Mouse (Mus musculus) liver, adult 2 months (tissue): Measurements from ENCODE around the gene Chd5. TPM values are rescaled to one million over a fixed set of nuclear protein-coding genes. Genes with fewer than 3 reads are reported as not detected.
A peak's percentile ranks its signal among the peaks of the same experiment; 100 is the strongest.

Experiments used
- DNase-seq: peaks from one replicate; pipeline ENCODE4 v3.0.0-alpha.2; 2011; ENCODE audit warnings: low read depth, low spot score; ENCODE audit errors: extremely low read depth
- H3K27ac ChIP-seq: fragments of 200-500 bp; replicated peaks from 2 replicates; pipeline ENCODE4 v1.5.1; 2012; ENCODE audit warnings: low read depth, mild to moderate bottlenecking, control low read depth, inconsistent platforms, low read length; ENCODE audit not compliant: insufficient read depth
- H3K27me3 ChIP-seq: fragments of 200-500 bp; 2 replicates; pipeline ENCODE4 v1.6.1; 2012; ENCODE audit warnings: mild to moderate bottlenecking, moderate library complexity, low read length, inconsistent platforms; ENCODE audit not compliant: control insufficient read depth, insufficient read depth
- H3K36me3 ChIP-seq: fragments of 200-500 bp; 2 replicates; pipeline ENCODE4 v1.6.1; 2012; ENCODE audit warnings: low read length, inconsistent platforms; ENCODE audit not compliant: control insufficient read depth, insufficient read depth
- H3K4me1 ChIP-seq: fragments of 200-500 bp; 2 replicates; pipeline ENCODE4 v1.6.1; 2011; ENCODE audit warnings: low read length; ENCODE audit not compliant: control insufficient read depth, insufficient read depth
- H3K4me3 ChIP-seq: fragments of 200-500 bp; 2 replicates; pipeline ENCODE4 v1.5.1; 2011; ENCODE audit warnings: low read depth, mild to moderate bottlenecking, control low read depth, low read length, moderate library complexity; ENCODE audit not compliant: insufficient read depth
- H3K79me2 ChIP-seq: fragments of 200-500 bp; 2 replicates; pipeline ENCODE4 v1.6.1; 2012; ENCODE audit warnings: inconsistent platforms, mild to moderate bottlenecking, low read length, moderate library complexity; ENCODE audit not compliant: control insufficient read depth, insufficient read depth
- H3K9ac ChIP-seq: fragments of 200-500 bp; 2 replicates; pipeline ENCODE4 v1.6.1; 2012; ENCODE audit warnings: low read depth, mild to moderate bottlenecking, control low read depth, inconsistent platforms, low read length
- CTCF ChIP-seq: fragments of 200-500 bp; IDR thresholded peaks from 2 replicates; pipeline ENCODE4 v1.5.1; 2011; ENCODE audit warnings: low read depth, low read length, control low read depth
- POLR2A ChIP-seq: fragments of 200-500 bp; IDR thresholded peaks from 2 replicates; pipeline ENCODE4 v1.6.1; 2011; ENCODE audit warnings: low read length, control low read depth; ENCODE audit not compliant: insufficient read depth; ENCODE audit errors: extremely low read depth
- WGBS: fragments of 180-500 bp; shearing (Covaris S2); methylation state at CpG from one replicate; pipeline ENCODE4 v1.1.7; 2018; 5-methylcytosine and 5-hydroxymethylcytosine counted together
- polyA plus RNA-seq: library from polyadenylated mRNA; depleted of rRNA; stranded (reverse); fragments of >200 nt; gene quantifications from 2 replicates; pipeline ENCODE4 v1.2.3, GENCODE M21; 2012
- total RNA-seq: library from RNA; depleted of rRNA; stranded (reverse); fragments of >200 nt; gene quantifications from 2 replicates; pipeline ENCODE4 v1.2.3, GENCODE M21; 2014

Chd5 gene
- total and polyA plus RNA-seq, 2 experiments, result under 0.01 TPM; not detected in 1

GRCm38 (mm10) chr4:152318517-152319234 lies 19.8 kb upstream of the Chd5 start, which contains the start of gene Rnf207:
TSS of gene Rnf207 (minus strand) at chr4:152318993.
- peak within 1 kb of the TSS; percentile 6; the same call in 1 of the 2 replicates for H3K4me3 ChIP-seq

GRCm38 (mm10) chr4:152321464-152321863 lies 17.0 kb upstream of the Chd5 start:
- Histone ChIP-seq H3K9ac (no peak overlapping the region), H3K4me3 (no peak overlapping the region), H3K79me2 (peaks cover 7% of the 10 kb centered on the region; the same call in 1 of the 2 replicates), H3K27ac (no peak overlapping the region), H3K27me3 (no peaks in the 10 kb centered on the region), H3K36me3 (no peaks in the 10 kb centered on the region), H3K4me1 (peaks cover 8% of the 10 kb centered on the region)
- WGBS, result 48% methylated on average over 5 of the region's 5 CpGs
- TF ChIP-seq POLR2A (no peak), CTCF (no peak)
- DNase-seq, result peak; percentile 53

More at GRCm38 (mm10) chr4:152318517-152319234, 19.8 kb upstream of the Chd5 start, which contains the start of gene Rnf207:
- H3K27me3 ChIP-seq, result no peaks in the 10 kb centered on the region
- H3K36me3 ChIP-seq, result no peaks in the 10 kb centered on the region
- peaks cover 3% of the 10 kb centered on the region; the same call in 1 of the 2 replicates for H3K4me1 ChIP-seq
- peak within 1 kb of the TSS; percentile 12; the same call in 1 of the 2 replicates for H3K9ac ChIP-seq
- no peak within 1 kb of the TSS for H3K27ac ChIP-seq
- no peaks in the 10 kb centered on the region for H3K79me2 ChIP-seq
- 9% methylated on average over 26 of the region's 26 CpGs for WGBS
- peak; percentile 26 for DNase-seq
- TF ChIP-seq POLR2A, result no peak
- peak; percentile 75 for TF ChIP-seq CTCF

GRCm38 (mm10) chr4:152324641-152325562 lies 13.5 kb upstream of the Chd5 start:
- H3K36me3 ChIP-seq, result peaks cover 7% of the 10 kb centered on the region; the same call in 1 of the 2 replicates
- peak overlapping the region; percentile 35 for H3K9ac ChIP-seq
- DNase-seq, result no peak
- 45% methylated on average over 16 of the region's 16 CpGs for WGBS
- peak overlapping the region; percentile 30 for H3K27ac ChIP-seq
- TF ChIP-seq POLR2A (no peak), CTCF (no peak)
- no peaks in the 10 kb centered on the region for H3K27me3 ChIP-seq
- H3K4me3 ChIP-seq, result peak overlapping the region; percentile 41
- H3K79me2 ChIP-seq, result peaks cover 13% of the 10 kb centered on the region; the same call in 1 of the 2 replicates
- peaks cover 10% of the 10 kb centered on the region for H3K4me1 ChIP-seq

DNA sequence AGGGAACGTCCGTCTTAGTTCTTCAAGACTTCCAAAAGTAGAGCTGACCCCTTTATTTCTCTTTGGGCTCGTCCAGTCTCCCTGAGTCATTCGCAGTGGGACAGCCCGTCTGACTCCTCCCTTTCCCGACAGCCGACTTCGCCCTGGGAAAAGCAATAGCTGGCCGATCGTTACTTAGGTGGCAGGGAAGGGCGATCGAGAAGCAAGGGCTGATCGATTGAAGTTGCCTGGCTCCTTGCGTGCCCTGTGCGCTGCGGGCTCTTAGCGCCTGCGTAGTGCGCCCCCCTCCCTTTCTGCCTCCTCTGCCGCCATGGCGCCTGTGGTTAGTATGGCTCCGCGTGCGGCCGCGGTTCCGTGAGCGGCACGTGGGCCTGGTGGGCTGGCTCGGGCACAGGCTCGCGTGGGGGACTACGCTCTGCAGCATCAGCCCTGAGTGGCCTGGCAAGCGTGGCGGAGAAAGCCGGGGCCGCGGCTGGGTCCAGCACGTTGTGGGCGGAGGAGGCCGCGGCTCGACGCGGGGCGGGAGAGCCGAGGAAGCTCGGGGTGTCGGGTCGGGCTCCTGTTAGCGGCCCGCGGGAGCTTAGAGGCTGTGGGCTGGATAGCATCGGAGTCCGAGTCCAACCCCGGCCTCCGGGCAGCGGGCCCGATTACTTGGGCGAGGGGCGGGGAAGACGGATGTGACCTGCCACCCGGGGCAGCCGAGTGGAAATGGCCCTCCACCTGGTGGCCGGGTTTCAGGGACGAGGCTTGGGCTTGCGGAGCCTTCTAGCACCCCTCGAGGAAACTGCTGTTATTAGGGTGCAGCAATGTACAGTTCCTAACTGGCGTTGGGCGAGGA lies 12.7 kb upstream of the Chd5 start, which contains the start of gene Rpl22:
Gene Rpl22 (plus strand): TSS at position 169 of the 838 bp plus-strand sequence.
- Histone ChIP-seq H3K4me1 (peaks cover 10% of the 10 kb centered on the region), H3K79me2 (peaks cover 13% of the 10 kb centered on the region; the same call in 1 of the 2 replicates), H3K27ac (peak within 1 kb of the TSS; percentile 46), H3K27me3 (no peaks in the 10 kb centered on the region), H3K9ac (peak within 1 kb of the TSS; percentile 80), H3K4me3 (peak within 1 kb of the TSS; percentile 74), H3K36me3 (peaks cover 7% of the 10 kb centered on the region; the same call in 1 of the 2 replicates)
- TF ChIP-seq POLR2A (peak; percentile 66; the same call in 1 of the 2 replicates), CTCF (no peak)
- WGBS, result under 1% methylated on average over 69 of the region's 70 CpGs
- DNase-seq, result peak; percentile 97

DNA sequence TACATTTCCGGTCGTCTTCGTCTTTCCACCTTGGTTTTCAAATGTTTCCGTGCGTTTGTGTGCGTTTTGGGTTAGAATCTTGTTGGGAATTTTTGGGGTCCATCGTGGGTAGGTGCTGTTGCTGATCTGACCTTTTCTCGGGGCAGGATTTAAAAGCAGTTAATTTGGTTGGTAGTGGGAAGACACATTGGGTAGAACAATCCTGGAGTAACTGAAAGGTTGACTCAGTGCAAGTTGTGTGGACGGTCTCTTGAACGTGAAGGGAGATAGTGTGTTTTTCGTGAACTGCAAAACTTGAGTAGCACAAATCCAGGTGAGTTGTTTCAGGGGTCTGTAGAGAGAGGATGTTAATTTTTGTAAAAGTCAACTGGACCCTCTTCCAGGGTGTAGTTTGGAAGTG lies 11.9 kb upstream of the Chd5 start:
- H3K27me3 ChIP-seq, result no peaks in the 10 kb centered on the region
- H3K27ac ChIP-seq, result no peak overlapping the region
- peaks cover 10% of the 10 kb centered on the region for H3K4me1 ChIP-seq
- 1% methylated on average over 11 of the region's 11 CpGs for WGBS
- H3K36me3 ChIP-seq, result peaks cover 7% of the 10 kb centered on the region; the same call in 1 of the 2 replicates
- DNase-seq, result no peak
- peaks cover 13% of the 10 kb centered on the region; the same call in 1 of the 2 replicates for H3K79me2 ChIP-seq
- TF ChIP-seq CTCF (no peak), POLR2A (no peak)
- H3K4me3 ChIP-seq, result peak overlapping the region; percentile 74
- peak overlapping the region; percentile 80 for H3K9ac ChIP-seq
